Mouse (Mus musculus) kidney, postnatal 25 days (tissue): ENCODE measurements around the gene Dcps.

Source experiments
- DNase-seq, 2 experiments: peaks; one replicate each; pipeline ENCODE4 v3.0.0; 2021; ENCODE audit warnings: mixed read lengths in 2 of 2

The Dcps gene

DNA sequence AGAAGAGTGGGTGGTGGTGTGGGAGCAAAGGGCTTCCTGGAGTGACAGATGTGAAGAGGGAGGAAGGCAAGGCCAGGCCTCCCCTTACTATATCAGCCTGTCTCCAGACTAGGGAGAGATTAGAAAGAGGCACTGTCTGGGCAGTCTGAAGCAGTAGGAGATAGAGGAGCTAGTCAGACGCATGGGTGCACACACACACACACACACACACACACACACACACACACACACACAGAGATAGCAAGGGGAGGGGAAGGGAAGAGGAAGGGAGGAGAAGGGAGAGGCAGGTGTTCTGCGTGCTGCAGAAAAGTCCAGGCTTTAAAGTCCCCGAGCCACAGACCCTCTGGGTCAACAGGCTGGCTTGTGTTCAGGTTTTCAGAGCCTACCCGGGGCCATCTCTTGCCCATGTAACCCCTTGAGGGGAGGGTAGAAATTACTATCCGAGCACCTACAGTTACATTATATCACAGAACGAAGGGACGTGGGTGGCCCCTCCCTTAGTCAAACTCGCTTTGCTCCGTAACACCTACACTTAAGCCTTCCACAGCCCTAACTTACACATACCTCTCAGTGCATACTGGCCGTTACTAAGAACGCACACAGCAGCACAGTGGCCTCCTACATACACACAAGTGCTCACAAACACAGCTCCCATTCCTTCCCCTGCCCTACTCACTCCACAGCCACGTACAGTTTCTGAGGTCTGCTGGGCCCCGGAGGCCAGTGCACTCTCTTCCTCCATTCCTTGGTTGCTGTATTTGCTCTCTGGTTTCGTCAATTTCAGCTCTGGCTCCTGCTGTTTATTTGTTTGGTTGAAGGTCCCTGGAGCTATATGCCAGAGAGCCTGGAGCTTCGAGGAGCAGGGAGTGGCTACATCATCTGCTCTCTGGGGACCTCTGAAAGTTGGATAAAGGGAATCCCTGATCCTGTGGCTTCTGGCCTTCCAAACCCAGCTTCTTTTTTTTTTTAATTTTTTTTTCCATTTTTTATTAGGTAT, 69.7 kb downstream of the Dcps start:
- no peak for DNase-seq

DNA sequence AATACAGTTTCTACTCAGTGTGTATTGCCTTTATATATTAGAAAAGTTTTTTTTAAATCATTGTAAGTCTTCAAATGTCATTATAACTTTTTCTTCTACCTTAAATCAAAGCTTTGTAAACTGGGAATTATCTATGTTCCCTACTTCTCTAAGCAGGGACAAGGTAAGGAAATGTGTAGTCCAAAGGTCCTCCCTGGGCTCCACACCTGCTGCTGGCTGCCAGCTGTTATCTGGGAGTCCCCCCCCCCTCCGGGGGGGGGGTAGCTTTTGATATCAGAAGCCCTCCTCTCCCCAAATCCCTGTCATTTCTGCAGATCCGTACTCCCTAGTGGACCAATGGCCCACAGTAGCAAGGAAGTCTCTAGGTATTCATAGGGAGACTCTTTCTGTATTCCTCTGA, 70.4 kb downstream of the Dcps start:
- DNase-seq, result no peak

DNA sequence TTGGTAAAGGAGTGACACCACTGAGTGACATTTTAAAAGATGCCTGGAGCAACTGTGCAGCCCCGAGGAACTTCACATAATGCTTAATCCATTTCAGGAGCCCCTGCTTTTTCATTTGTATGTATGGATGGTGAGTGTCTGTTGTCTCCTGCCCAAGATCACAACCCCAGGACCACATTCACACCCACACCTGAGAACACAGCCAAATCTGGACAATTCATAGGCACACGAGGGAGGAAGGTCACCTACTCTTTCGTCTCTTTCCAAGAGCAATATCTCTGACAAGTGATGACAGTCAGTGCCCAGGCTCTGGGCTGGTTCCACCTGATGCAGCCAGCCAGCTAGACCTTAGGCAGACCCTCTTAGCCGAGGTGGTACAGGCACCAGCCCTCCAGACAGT, 71.2 kb downstream of the Dcps start:
- no peak for DNase-seq

DNA sequence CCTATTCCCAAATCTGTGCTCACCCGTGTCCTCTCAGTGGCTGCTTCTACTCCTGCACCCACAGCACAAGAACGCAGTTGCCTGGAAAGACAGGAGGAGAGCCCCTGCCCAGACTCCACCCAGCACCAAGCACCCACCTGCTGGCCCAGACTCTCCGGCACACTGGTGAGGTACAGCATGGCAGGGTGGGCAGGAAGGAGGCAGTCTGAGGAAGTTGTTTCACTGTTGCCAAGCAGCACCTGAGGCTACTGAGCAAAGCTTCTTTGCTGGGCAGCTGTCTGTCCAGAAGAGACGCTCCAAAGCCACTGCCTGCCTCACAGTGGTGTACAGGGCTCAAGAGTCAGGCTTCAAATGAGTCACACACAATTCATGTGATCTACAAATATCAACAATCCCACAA, 77.1 kb downstream of the Dcps start:
- no peak for DNase-seq

DNA sequence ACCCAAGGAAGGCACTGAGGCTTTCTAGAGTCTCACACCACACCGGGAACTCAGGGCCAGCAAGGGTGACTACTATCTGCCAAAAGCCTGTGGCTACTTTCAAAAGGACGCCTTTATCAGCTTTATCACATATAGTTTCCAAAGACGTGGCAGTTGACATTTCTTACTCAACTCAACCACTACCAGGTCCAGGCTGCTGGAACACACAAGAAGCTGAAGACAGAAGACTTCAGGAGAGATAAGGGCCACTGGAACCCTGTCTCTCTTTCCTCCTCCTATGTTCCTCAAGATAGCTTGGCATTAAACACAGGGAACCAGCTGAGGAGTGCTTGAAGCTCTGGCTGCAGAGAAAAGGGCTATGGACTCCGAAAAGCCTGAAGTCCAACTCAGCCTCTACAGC, 78.0 kb downstream of the Dcps start:
- no peak for DNase-seq

DNA sequence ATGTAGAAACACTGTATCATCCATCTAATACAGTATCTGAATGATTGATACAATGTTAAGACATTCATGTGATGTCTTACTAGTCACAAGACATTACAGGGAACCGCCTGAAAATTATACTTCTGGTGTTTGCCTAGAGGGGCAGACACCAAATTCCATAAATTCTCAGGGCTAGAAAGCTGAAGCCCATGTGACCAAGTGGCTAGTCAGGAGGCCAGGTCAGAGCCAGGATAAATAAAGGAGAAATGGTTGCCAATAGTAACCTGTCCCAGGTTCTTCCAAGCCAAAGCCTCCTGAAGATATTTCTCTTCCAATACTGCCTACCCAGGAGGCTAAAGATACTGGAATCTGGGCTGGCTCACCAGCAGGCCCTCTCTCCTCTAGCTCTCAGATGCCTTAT, 80.1 kb downstream of the Dcps start:
- DNase-seq, result no peak

DNA sequence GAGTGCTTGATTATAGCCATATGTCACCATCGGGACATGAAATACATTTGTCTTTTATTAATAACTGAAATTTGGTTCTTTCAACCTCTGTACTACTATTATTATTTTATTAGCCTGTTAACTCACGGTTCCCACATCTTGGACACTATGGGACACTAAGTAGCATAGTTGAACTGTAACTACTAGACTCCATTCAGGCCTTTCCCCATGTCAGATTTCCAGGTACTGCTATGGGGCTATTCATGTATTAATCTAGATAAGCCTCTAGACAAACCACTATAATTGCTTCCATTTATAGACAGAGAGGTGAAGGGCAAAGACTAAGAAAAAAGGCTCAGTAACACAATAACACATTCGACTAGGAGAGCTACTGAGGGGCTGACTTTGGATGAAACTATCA, 82.5 kb downstream of the Dcps start:
- no peak for DNase-seq

DNA sequence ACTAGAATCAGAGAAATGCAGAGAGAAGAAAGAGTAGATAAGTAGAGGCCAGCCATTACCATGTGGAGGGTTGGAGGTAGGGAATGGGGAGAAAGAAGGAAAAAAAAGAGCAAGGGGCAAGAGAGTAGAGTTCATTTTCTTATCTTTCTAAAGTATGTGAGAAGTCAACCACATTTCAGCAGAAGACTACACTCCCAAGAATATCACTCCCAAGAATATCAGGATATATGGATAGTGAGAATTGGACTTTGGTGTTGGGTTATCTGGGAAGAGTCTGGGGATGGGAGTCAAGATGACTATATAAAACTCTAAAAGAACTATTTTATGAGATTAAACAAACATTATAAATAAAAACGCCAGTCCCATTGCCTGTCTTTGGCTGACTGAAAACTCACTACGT, 83.0 kb downstream of the Dcps start:
- no peak for DNase-seq
